Mouse (Mus musculus): ENCODE results near the gene Polr2b. TPM values are rescaled to one million over a fixed set of nuclear protein-coding genes. Genes with fewer than 3 reads are reported as not detected.

Gene Polr2b
- polyA plus RNA-seq (2016; fragmentation: Nextera tagmentation; extraction: Ambion mirVana) = 83.5 and 89.9 TPM in 2 replicates

DNA sequence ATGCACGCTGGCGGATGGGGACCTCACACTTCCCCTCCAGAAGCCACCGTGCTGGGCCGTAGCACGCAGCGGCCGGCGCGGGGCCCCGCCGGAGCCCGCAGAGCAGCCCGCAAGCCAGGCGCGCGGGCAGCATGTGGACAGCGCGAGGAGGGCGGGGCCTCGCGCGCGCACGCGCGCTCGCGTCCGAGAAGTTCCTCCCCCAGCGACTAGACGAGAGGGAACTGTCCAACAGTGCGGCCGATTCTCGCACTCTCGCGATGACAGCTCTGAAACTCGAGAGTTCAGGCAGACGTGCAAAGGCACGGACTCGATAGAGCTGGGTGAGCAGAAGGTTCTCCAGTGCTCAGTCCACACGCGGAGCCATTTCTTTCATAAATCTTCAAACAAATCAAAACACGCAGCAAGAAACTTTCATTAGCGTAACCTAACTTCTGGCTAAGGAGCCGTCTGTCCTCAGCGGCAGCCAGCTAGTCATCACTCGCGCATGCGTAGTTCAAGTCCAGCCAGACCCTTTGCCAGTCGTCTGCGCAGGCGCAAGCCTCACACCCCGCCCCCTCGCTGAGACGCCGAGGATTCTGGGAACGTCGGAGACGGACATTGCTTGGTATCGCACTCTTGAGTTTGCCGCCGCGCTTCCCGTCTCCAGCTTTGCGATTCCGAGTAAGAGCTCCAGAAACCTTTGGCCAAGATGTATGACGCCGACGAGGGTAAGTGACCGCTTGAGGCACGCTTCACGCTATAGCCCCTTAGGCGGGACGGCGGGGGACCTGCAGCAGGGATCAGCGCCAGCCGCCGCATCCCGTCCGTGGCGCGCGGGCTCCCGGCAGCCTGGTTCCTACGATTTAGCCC lies at the start of gene Polr2b, which contains the start of gene Noa1:
Polr2b (plus strand) TSS at position 224 of the 849 bp plus-strand sequence.
Noa1 (minus strand) TSS at position 161 of the 849 bp plus-strand sequence.
- Histone ChIP-seq H3K27ac (peak within 1 kb of the TSS; percentile 84), H3K4me2 (replicated peaks) (peak within 1 kb of the TSS; percentile 98), H3K9me3 (no peaks in the 10 kb centered on the region), H3K36me3 (peaks cover 38% of the 10 kb centered on the region), H3K4me1 (peaks cover 24% of the 10 kb centered on the region), H3K27me3 (replicated peaks) (no peaks in the 10 kb centered on the region), H3K9ac (peak within 1 kb of the TSS; percentile 85), H3K4me3 (peak within 1 kb of the TSS; percentile 90)
- under 1% methylated on average over 85 of the region's 85 CpGs for WGBS
- ATAC-seq (ENCODE audit: low FRiP score, low read depth) = peak; percentile 97

DNA sequence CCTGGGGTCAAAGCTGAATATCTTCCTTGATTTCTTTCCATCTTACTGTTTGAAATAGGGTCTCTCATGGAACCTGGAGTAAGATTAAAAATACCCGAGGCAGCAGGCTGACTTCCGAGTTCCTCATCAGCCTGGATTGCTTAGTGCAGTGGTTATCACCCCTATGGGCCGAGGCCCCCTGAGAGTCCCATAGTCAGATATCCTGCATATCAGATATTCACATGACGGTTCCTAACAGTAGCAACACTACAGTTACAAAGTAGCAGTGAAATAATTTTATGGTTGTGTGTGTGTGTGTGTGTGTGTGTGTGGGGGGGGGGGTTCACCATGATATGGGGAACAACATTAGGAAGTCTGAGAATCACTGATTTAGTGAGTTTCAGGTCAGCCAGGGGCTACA lies 48.8 kb upstream of the Polr2b start:
- peaks cover 4% of the 10 kb centered on the region; the same call in 1 of the 2 replicates for H3K4me1 ChIP-seq
- H3K9me3 ChIP-seq = no peaks in the 10 kb centered on the region
- no peak for ATAC-seq (ENCODE audit: low FRiP score, low read depth)
- no peaks in the 10 kb centered on the region; the same call in 1 of the 2 replicates for H3K27me3 ChIP-seq (replicated peaks)
- no peak overlapping the region for H3K4me3 ChIP-seq
- WGBS = 81% methylated on average over 4 of the region's 4 CpGs
- no peak overlapping the region for H3K4me2 ChIP-seq (replicated peaks)
- no peaks in the 10 kb centered on the region for H3K36me3 ChIP-seq
- no peak overlapping the region for H3K27ac ChIP-seq
- no peak overlapping the region for H3K9ac ChIP-seq

GRCm38 (mm10) chr5:77262105-77262504 lies 47.8 kb upstream of the Polr2b start:
- Histone ChIP-seq H3K4me3 (no peak overlapping the region), H3K4me1 (peaks cover 4% of the 10 kb centered on the region; the same call in 1 of the 2 replicates), H3K9ac (no peak overlapping the region), H3K9me3 (no peaks in the 10 kb centered on the region), H3K27ac (no peak overlapping the region), H3K27me3 (replicated peaks) (no peaks in the 10 kb centered on the region; the same call in 1 of the 2 replicates), H3K36me3 (no peaks in the 10 kb centered on the region), H3K4me2 (replicated peaks) (no peak overlapping the region)
- ATAC-seq (ENCODE audit: low FRiP score, low read depth) = no peak
- WGBS = 30% methylated on average over 5 of the region's 5 CpGs

GRCm38 (mm10) chr5:77265081-77265670 lies 44.8 kb upstream of the Polr2b start, which contains the start of gene Rest:
Gene Rest (plus strand): TSS chr5:77265491.
- Histone ChIP-seq H3K27ac (peak within 1 kb of the TSS; percentile 83), H3K4me3 (peak within 1 kb of the TSS; percentile 97), H3K36me3 (peaks cover 17% of the 10 kb centered on the region), H3K9ac (peak within 1 kb of the TSS; percentile 91), H3K9me3 (no peaks in the 10 kb centered on the region), H3K27me3 (replicated peaks) (no peaks in the 10 kb centered on the region; the same call in 1 of the 2 replicates), H3K4me2 (replicated peaks) (peak within 1 kb of the TSS; percentile 87), H3K4me1 (peaks cover 4% of the 10 kb centered on the region; the same call in 1 of the 2 replicates)
- WGBS = under 1% methylated on average over 71 of the region's 78 CpGs
- peak; percentile 87 for ATAC-seq (ENCODE audit: low FRiP score, low read depth)

GRCm38 (mm10) chr5:77265671-77266065 lies 44.3 kb upstream of the Polr2b start:
- peak overlapping the region; percentile 97 for H3K4me3 ChIP-seq
- H3K4me1 ChIP-seq = peaks cover 4% of the 10 kb centered on the region; the same call in 1 of the 2 replicates
- H3K4me2 ChIP-seq (replicated peaks) = peak overlapping the region; percentile 87
- no peaks in the 10 kb centered on the region for H3K9me3 ChIP-seq
- peak overlapping the region; percentile 91 for H3K9ac ChIP-seq
- WGBS = under 1% methylated on average over 48 of the region's 53 CpGs
- no peaks in the 10 kb centered on the region; the same call in 1 of the 2 replicates for H3K27me3 ChIP-seq (replicated peaks)
- peaks cover 19% of the 10 kb centered on the region for H3K36me3 ChIP-seq
- H3K27ac ChIP-seq = peak overlapping the region; percentile 83
- peak; percentile 87 for ATAC-seq (ENCODE audit: low FRiP score, low read depth)

DNA sequence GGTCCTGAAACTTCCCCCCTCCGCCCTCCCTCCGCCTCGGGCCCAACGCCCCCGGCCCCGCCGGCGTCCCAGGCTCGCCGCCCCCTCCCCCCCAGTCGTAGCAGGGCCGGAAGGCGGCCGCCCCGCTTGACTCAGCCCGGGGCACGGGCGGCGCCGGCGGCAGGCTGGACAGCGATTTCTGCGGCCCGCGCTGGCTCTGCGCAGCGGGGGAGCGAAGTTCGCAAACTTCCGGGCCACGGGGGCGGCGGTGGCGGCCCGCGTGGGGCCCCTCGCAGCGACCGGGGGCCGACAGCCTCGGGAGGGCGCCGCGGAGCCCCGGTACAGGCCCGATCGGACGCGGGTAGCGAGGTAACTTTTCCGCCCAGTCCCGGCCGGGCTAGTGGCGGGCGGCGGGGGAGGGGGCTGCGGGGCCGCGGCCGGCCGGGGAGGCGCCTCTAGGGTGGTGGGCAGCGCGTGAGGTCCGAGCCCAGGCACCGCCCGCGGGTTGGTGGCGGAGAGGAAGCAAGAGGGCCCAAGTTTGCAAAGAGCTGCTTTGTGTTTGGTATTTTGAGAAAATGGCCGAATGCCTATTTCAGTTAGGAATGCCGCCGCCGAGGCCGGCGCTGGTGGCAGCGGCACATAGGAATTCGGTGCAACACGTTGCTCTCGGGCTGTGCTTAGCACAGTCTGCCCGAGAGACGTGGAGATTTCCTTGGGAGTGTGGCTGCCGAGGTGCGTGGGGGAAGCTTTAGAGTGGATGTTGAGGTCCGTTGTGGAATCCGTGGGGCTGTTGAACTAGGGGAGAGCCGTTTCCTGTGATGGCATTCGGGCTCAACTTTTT lies 43.7 kb upstream of the Polr2b start:
- ATAC-seq (ENCODE audit: low FRiP score, low read depth) = peak; percentile 67
- H3K9me3 ChIP-seq = no peaks in the 10 kb centered on the region
- peak overlapping the region; percentile 97 for H3K4me3 ChIP-seq
- H3K27me3 ChIP-seq (replicated peaks) = no peaks in the 10 kb centered on the region; the same call in 1 of the 2 replicates
- peak overlapping the region; percentile 91 for H3K9ac ChIP-seq
- WGBS = under 1% methylated on average over 79 of the region's 87 CpGs
- H3K27ac ChIP-seq = peak overlapping the region; percentile 83
- H3K36me3 ChIP-seq = peaks cover 22% of the 10 kb centered on the region
- peaks cover 4% of the 10 kb centered on the region; the same call in 1 of the 2 replicates for H3K4me1 ChIP-seq
- H3K4me2 ChIP-seq (replicated peaks) = peak overlapping the region; percentile 87

DNA sequence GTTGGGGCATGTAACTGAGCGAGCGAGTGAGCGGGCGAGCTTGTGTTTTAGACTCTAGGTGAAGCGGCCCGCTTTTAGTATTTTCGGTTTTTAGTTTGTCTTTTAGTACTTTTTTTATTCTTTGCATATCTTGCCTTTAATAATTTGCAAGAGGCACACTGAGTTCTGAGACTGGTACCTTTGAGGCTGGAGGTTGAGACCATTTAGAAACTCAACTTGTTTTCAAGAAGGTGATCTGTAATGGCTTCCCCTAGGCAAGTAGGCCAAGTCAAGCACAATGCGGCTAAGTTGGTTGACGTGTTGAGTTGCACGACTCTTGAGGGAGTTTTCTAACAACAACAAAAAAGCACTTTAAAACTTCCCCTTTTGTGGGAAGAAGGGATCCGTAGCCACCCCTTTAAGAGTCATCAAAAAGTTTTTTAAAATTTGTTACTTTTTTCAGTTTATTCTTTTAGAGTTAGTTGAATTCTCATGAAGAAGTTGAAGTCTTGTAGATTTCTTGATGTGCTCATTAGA lies 43.0 kb upstream of the Polr2b start:
- Histone ChIP-seq H3K9ac (peak overlapping the region; percentile 91), H3K4me3 (peak overlapping the region; percentile 97), H3K9me3 (no peaks in the 10 kb centered on the region), H3K36me3 (peaks cover 26% of the 10 kb centered on the region), H3K27ac (no peak overlapping the region), H3K27me3 (replicated peaks) (no peaks in the 10 kb centered on the region; the same call in 1 of the 2 replicates), H3K4me2 (replicated peaks) (peak overlapping the region; percentile 87), H3K4me1 (0 out of 2 replicates have a peak, but pooled peaks cover 2% of the 10 kb centered on the region)
- ATAC-seq (ENCODE audit: low FRiP score, low read depth) = no peak
- 3% methylated on average over 11 of the region's 11 CpGs for WGBS

DNA sequence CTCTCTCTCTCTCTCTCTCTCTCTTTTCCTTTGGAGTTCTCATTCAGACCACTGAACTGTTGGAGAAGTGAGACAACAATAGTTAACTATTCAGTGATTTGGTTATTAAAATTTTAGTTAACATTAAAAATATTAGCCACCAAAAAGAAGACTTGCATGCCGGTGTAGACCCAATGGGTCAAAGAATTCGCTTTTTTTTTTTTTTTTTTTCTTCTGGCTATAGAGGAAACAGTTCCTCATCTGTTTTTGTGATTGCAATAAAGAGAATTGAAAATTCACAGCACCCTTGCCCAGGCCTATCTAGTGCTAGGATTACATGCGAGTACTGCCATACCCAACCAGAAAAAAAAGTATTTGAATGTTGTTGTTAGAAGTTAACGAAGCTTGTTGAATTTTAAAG lies 42.5 kb upstream of the Polr2b start:
- Histone ChIP-seq H3K27me3 (replicated peaks) (no peaks in the 10 kb centered on the region; the same call in 1 of the 2 replicates), H3K36me3 (peaks cover 30% of the 10 kb centered on the region), H3K27ac (no peak overlapping the region), H3K4me3 (peak overlapping the region; percentile 97; the same call in 1 of the 2 replicates), H3K9me3 (no peaks in the 10 kb centered on the region), H3K4me2 (replicated peaks) (peak overlapping the region; percentile 87), H3K9ac (no peak overlapping the region), H3K4me1 (no peaks in the 10 kb centered on the region)
- no peak for ATAC-seq (ENCODE audit: low FRiP score, low read depth)
- WGBS = 71% methylated on average over 4 of the region's 4 CpGs

- Histone ChIP-seq H3K27me3 (replicated peaks) (no peaks in the 10 kb centered on the region; the same call in 1 of the 2 replicates), H3K4me2 (replicated peaks) (peak overlapping the region; percentile 87; the same call in 1 of the 2 replicates), H3K36me3 (peaks cover 35% of the 10 kb centered on the region), H3K9me3 (no peaks in the 10 kb centered on the region), H3K4me3 (no peak overlapping the region), H3K27ac (no peak overlapping the region), H3K4me1 (no peaks in the 10 kb centered on the region), H3K9ac (no peak overlapping the region)
- 96% methylated on average over 30 of the region's 30 CpGs for WGBS
- ATAC-seq (ENCODE audit: low FRiP score, low read depth) = no peak
These were observed 41.9 kb upstream of the Polr2b start for GRCm38 (mm10) chr5:77267957-77268624.

GRCm38 (mm10) chr5:77269399-77269798 lies 40.5 kb upstream of the Polr2b start:
- Histone ChIP-seq H3K9ac (no peak overlapping the region), H3K27ac (no peak overlapping the region), H3K4me1 (no peaks in the 10 kb centered on the region), H3K4me2 (replicated peaks) (no peak overlapping the region), H3K36me3 (peaks cover 46% of the 10 kb centered on the region), H3K27me3 (replicated peaks) (no peaks in the 10 kb centered on the region), H3K4me3 (no peak overlapping the region), H3K9me3 (no peaks in the 10 kb centered on the region)
- no peak for ATAC-seq (ENCODE audit: low FRiP score, low read depth)
- 79% methylated on average over 8 of the region's 8 CpGs for WGBS

GRCm38 (mm10) chr5:77273151-77273550 lies 36.8 kb upstream of the Polr2b start:
- H3K4me3 ChIP-seq = no peak overlapping the region
- H3K27ac ChIP-seq = no peak overlapping the region
- H3K36me3 ChIP-seq = peaks cover 71% of the 10 kb centered on the region
- 70% methylated on average over 7 of the region's 7 CpGs for WGBS
- no peaks in the 10 kb centered on the region for H3K4me1 ChIP-seq
- no peaks in the 10 kb centered on the region for H3K9me3 ChIP-seq
- H3K9ac ChIP-seq = no peak overlapping the region
- no peaks in the 10 kb centered on the region for H3K27me3 ChIP-seq (replicated peaks)
- H3K4me2 ChIP-seq (replicated peaks) = no peak overlapping the region
- ATAC-seq (ENCODE audit: low FRiP score, low read depth) = no peak

Data from neural tube, embryonic 12.5 days (tissue).